Mouse (Mus musculus) midbrain, embryonic 10.5 days (tissue): ENCODE measurements at regions not wholly inside any gene's neighbourhood (a gene's known extent, or its start where the extent isn't known, plus 50 kb on each side); places are given as distances from the start of the nearest gene placed in this dataset.
A peak's percentile ranks its signal among the peaks of the same experiment; 100 is the strongest.

Source experiments
- DNase-seq: peaks from one replicate; pipeline ENCODE4 v3.0.0-alpha.2; 2017; ENCODE audit warnings: low spot score
- H3K27ac ChIP-seq: fragments of 300-500 bp; sonication (generic); replicated peaks from 2 replicates; pipeline ENCODE4 v1.5.1; 2016; ENCODE audit warnings: mild to moderate bottlenecking
- H3K27me3 ChIP-seq: fragments of 300-500 bp; sonication (generic); 2 replicates; pipeline ENCODE4 v1.6.1; 2016; ENCODE audit warnings: low read depth, mild to moderate bottlenecking; ENCODE audit not compliant: poor library complexity, severe bottlenecking
- H3K36me3 ChIP-seq: fragments of 300-500 bp; sonication (generic); 2 replicates; pipeline ENCODE4 v1.6.1; 2016; ENCODE audit warnings: mild to moderate bottlenecking, moderate library complexity
- H3K4me1 ChIP-seq: fragments of 300-500 bp; sonication (generic); 2 replicates; pipeline ENCODE4 v1.6.1; 2016
- H3K4me3 ChIP-seq: fragments of 300-500 bp; sonication (generic); 2 replicates; pipeline ENCODE4 v1.5.1; 2016; ENCODE audit warnings: mild to moderate bottlenecking, moderate library complexity
- H3K9me3 ChIP-seq: fragments of 300-500 bp; sonication (generic); replicated peaks from 2 replicates; pipeline ENCODE4 v1.6.1; 2016; ENCODE audit warnings: mild to moderate bottlenecking
- WGBS: fragments of 180-500 bp; shearing (Covaris S2); methylation state at CpG from one replicate; pipeline ENCODE4 v1.1.7; 2016; 5-methylcytosine and 5-hydroxymethylcytosine counted together

DNA sequence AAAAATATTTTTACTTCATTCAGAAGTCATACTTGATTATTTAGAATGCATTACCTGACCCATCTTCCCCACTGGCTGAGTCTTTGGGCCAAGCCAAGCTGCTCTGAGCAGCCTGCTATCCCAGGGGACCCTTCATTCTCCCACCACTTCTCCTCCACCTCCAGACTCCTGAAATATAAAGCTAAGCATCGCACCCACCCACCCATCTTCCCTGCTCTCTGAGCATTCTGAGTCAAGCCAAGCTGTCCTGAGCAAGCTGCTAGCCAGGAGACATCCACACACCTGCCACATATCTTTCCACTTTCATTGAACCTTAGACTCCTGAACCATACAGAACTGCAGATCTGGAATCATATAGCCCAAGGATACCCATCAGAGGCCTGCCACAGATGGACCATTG, 1456.2 kb upstream of the Adam24 start:
- DNase-seq, result no peak
- Histone ChIP-seq H3K27ac (no peak overlapping the region), H3K4me3 (no peak overlapping the region), H3K36me3 (no peaks in the 10 kb centered on the region), H3K4me1 (no peaks in the 10 kb centered on the region), H3K27me3 (no peaks in the 10 kb centered on the region), H3K9me3 (no peaks in the 10 kb centered on the region)
- WGBS, result 93% methylated on average over 1 of the region's 1 CpGs

DNA sequence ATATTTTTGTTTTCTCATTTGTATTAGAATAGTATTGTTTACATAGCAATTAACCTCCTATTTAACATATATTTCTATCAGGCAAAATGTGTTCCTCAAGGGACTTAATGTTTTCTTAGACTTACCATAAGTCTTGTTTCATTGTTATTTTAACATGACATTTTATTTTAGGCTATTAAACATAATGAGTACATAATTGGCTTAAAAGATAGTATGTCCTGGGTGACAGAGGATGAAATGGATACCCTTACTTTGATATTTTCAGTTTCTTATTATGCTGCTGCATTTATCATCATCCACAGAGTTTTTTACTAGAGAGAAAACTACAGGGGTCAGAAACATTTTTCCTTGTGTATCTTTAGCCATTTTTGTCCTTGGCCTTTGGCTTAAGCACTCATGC, 1447.6 kb upstream of the Adam24 start:
- Histone ChIP-seq H3K27ac (no peak overlapping the region), H3K4me3 (no peak overlapping the region)

GRCm38 (mm10) chr8:39268970-39269497, 1405.8 kb upstream of the Adam24 start:
- Histone ChIP-seq H3K9me3 (no peaks in the 10 kb centered on the region), H3K4me3 (no peak overlapping the region), H3K36me3 (no peaks in the 10 kb centered on the region), H3K27me3 (no peaks in the 10 kb centered on the region), H3K27ac (no peak overlapping the region), H3K4me1 (no peaks in the 10 kb centered on the region)
- 83% methylated on average over 5 of the region's 5 CpGs for WGBS
- DNase-seq, result no peak

More for the DNA sequence above, 1447.6 kb upstream of the Adam24 start:
- DNase-seq, result no peak
- Histone ChIP-seq H3K4me1 (no peaks in the 10 kb centered on the region), H3K36me3 (no peaks in the 10 kb centered on the region), H3K9me3 (no peaks in the 10 kb centered on the region), H3K27me3 (no peaks in the 10 kb centered on the region)

DNA sequence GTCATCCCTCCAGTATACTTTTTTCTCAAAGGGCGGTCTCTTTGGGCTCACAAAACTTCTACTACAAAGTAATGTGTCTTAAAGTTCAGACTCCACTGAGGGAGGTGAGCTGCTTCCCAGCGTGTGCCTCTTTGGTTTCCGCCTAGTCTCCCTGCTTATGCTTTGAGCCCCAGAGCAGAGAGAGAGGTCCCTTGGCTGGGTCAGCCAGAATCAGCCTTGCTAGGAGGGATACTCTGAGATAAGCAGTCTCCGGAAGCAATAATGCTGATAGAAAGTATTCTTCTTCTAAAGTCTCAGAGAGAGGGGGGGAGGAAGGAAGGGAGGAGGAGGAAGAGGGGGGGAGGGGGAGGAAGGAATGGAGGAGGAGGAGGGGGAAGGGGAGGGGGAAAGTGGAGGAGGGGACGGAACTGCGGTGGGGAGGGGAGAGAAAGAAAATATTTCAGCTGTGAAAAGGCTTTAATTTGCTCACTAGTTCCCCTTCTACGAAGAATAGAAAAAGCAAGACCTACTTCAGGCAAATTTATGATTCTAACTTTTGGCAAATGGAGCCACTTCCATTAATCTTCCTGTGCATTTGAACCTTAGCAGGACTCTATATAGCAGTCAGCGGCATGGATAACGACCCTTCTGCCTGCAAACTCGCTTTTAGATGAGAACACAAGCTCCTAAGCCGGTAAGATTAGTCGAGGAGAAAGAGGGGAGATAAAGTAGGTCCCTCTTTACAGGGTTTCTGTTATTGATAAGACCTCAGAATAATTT, 1377.2 kb upstream of the Adam24 start:
- Histone ChIP-seq H3K9me3 (no peaks in the 10 kb centered on the region), H3K4me3 (peak overlapping the region; percentile 20; the same call in 1 of the 2 replicates), H3K4me1 (0 out of 2 replicates have a peak, but pooled peaks cover 8% of the 10 kb centered on the region), H3K36me3 (no peaks in the 10 kb centered on the region), H3K27me3 (no peaks in the 10 kb centered on the region), H3K27ac (no peak overlapping the region)
- 25% methylated on average over 12 of the region's 12 CpGs for WGBS
- no peak for DNase-seq

DNA sequence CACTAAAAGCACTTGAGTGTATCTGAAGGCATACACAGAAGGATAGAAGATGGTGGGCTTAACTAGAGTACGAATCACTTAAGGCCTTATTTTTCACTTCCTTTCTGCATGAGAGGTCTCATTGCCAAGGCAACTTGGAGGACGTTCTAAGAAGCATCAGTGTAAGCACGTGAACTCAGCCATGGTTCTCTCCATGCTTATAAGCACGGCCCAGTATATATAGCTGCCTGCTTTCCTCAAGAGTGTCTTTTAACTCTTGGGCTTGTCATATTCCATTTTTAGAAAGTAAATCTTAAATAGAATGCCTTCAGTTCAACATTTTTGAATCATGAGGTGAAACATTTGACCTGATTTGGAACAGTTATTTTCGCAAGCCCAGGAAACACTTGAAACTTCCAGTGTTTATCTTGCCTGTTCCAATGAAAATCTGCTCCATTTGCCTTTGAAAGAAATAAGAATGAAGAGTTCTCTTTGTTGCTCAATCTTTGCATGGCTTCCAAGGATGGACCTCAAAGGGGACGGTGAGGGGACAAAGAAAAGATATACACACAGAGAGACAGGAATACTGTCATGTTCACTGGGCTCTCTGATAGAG, 1371.0 kb upstream of the Adam24 start:
- 82% methylated on average over 6 of the region's 6 CpGs for WGBS

GRCm38 (mm10) chr8:39313854-39314253, 1361.0 kb upstream of the Adam24 start:
- H3K9me3 ChIP-seq, result no peaks in the 10 kb centered on the region
- 70% methylated on average over 3 of the region's 3 CpGs for WGBS
- no peak for DNase-seq
- H3K36me3 ChIP-seq, result no peaks in the 10 kb centered on the region
- H3K4me3 ChIP-seq, result no peak overlapping the region
- H3K27ac ChIP-seq, result no peak overlapping the region
- no peaks in the 10 kb centered on the region for H3K4me1 ChIP-seq
- no peaks in the 10 kb centered on the region for H3K27me3 ChIP-seq

More for the DNA sequence above, 1371.0 kb upstream of the Adam24 start:
- H3K27me3 ChIP-seq, result no peaks in the 10 kb centered on the region
- H3K36me3 ChIP-seq, result no peaks in the 10 kb centered on the region
- no peaks in the 10 kb centered on the region for H3K9me3 ChIP-seq
- H3K4me3 ChIP-seq, result no peak overlapping the region
- no peak overlapping the region for H3K27ac ChIP-seq
- no peaks in the 10 kb centered on the region for H3K4me1 ChIP-seq
- no peak for DNase-seq

DNA sequence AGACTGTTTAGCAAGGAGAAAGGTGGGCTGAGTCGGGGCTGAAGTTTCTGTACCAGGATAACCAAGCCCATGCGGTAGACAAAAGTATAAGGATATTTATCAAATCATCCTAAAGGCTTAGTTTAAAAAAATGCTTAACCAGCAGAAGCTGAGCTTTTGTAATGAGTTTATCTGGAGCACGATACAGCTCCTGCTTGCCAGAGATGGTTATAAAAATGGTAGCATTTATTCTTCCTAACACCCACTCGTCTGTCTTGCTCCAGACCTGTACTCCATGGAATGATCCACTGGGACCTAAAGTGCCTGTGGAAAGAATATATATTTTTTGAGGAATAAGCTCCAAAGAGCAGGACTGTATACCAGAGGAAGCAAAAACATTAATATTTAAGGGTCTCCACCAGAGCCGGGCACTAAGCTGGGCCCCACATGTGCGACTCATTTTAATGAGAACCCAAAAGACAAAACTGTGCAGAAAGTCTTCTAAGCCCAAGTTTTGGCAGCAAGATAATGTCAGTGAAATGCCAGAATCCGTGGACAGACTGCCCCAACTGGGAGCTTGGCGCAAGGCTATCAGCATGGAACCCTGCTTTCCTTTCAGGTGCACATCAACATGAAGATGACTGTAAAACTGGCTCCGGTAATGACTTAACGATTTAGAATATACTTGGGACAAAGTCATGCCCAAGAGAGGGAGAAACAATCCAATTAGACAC, 1359.2 kb upstream of the Adam24 start:
- Histone ChIP-seq H3K4me1 (no peaks in the 10 kb centered on the region), H3K27me3 (no peaks in the 10 kb centered on the region), H3K27ac (no peak overlapping the region), H3K36me3 (no peaks in the 10 kb centered on the region), H3K4me3 (no peak overlapping the region), H3K9me3 (no peaks in the 10 kb centered on the region)
- 91% methylated on average over 10 of the region's 10 CpGs for WGBS
- DNase-seq, result no peak

DNA sequence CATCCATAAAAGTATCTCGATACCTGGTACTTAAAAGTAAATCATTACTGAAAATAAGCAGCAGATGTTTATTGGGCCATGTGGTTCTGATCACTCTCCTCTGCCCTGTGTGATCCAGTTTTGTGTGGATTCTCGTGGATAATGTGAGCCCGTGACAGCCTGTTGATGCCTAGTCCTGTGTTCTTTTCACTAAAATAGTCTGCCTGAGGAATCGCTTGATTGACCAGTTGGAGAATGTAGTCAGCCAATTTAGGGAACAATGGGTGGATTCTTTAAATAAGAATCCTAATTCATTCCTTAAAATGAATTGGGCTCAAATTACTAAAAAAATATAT, 1358.7 kb upstream of the Adam24 start:
- H3K27ac ChIP-seq, result no peak overlapping the region
- no peaks in the 10 kb centered on the region for H3K27me3 ChIP-seq
- H3K36me3 ChIP-seq, result no peaks in the 10 kb centered on the region
- H3K4me1 ChIP-seq, result no peaks in the 10 kb centered on the region
- no peaks in the 10 kb centered on the region for H3K9me3 ChIP-seq
- WGBS, result 76% methylated on average over 4 of the region's 4 CpGs
- no peak for DNase-seq
- H3K4me3 ChIP-seq, result no peak overlapping the region

DNA sequence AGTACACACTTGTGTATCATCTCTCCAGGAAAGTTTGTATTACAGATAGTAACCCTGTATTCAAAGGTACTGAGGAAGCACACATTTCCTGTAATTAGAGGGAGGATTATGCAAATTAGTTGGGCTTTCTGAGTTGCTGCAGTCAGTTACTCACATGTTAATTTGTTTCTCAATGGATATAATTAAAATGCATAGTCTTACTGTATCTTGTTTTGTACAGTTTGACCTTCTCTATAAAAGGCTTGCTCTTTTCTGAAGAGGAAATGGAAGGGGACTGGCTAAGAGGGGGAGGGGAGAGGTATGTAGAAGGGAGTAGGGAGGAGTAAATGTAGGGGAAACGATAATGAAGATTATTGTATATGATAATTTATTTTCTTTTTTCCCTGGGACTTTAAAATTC, 1345.5 kb upstream of the Adam24 start:
- 89% methylated on average over 1 of the region's 1 CpGs for WGBS
- no peak for DNase-seq
- H3K4me3 ChIP-seq, result no peak overlapping the region
- H3K27me3 ChIP-seq, result no peaks in the 10 kb centered on the region
- no peaks in the 10 kb centered on the region for H3K9me3 ChIP-seq
- H3K27ac ChIP-seq, result no peak overlapping the region
- H3K36me3 ChIP-seq, result no peaks in the 10 kb centered on the region
- no peaks in the 10 kb centered on the region for H3K4me1 ChIP-seq

DNA sequence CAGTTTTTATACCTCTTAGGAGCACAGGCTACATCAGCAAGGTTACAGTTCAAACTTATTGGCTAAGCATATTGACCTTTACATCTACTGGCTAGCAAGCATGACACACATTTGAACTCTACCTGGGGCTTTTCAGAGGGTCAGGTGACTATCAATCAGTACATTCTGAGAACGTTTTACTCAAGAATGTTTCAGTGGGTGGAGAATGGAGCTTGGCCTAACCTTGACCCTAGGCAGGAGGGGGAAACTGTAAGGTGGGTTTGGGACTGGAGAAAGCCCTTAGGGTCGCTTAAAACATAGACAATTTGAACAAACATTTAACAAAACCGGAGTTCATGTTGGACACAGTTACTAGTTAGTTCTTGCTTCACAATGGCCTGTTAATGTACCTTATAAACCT, 1330.1 kb upstream of the Adam24 start:
- no peaks in the 10 kb centered on the region for H3K36me3 ChIP-seq
- 75% methylated on average over 3 of the region's 3 CpGs for WGBS

DNA sequence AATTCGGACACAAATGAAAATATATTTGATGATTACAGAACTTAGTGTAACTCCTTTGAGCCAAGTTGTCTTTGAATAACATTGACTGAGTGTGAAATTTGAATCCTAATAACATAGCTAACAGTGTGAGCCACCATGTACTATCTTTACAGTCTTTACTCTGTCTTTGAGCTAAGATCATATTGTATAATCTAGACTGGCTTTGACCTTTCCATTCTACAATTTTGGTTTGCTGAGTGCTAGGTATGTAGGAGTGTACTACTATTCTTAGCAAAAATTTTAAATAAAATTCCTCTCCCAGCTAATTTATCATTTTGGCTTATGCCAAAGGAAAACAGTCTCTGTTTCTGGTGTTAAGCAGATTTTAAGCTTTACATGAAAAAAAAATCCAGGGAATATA, 1328.4 kb upstream of the Adam24 start:
- Histone ChIP-seq H3K4me3 (no peak overlapping the region), H3K27me3 (no peaks in the 10 kb centered on the region), H3K4me1 (no peaks in the 10 kb centered on the region), H3K27ac (no peak overlapping the region), H3K36me3 (no peaks in the 10 kb centered on the region), H3K9me3 (no peaks in the 10 kb centered on the region)
- 88% methylated on average over 1 of the region's 1 CpGs for WGBS
- DNase-seq, result no peak

More for the DNA sequence above, 1330.1 kb upstream of the Adam24 start:
- no peaks in the 10 kb centered on the region for H3K4me1 ChIP-seq
- no peak overlapping the region for H3K4me3 ChIP-seq
- no peak for DNase-seq
- H3K9me3 ChIP-seq, result no peaks in the 10 kb centered on the region
- no peak overlapping the region for H3K27ac ChIP-seq
- no peaks in the 10 kb centered on the region for H3K27me3 ChIP-seq

- H3K27me3 ChIP-seq, result no peaks in the 10 kb centered on the region
- H3K36me3 ChIP-seq, result no peaks in the 10 kb centered on the region
- WGBS, result 95% methylated on average over 3 of the region's 3 CpGs
- DNase-seq, result no peak
- no peak overlapping the region for H3K27ac ChIP-seq
- H3K9me3 ChIP-seq, result no peaks in the 10 kb centered on the region
- no peak overlapping the region for H3K4me3 ChIP-seq
- H3K4me1 ChIP-seq, result no peaks in the 10 kb centered on the region
These were observed 1325.9 kb upstream of the Adam24 start for GRCm38 (mm10) chr8:39348956-39349355.

GRCm38 (mm10) chr8:39355412-39355811, 1319.5 kb upstream of the Adam24 start:
- H3K27ac ChIP-seq, result no peak overlapping the region
- H3K9me3 ChIP-seq, result no peaks in the 10 kb centered on the region
- 83% methylated on average over 3 of the region's 3 CpGs for WGBS
- no peaks in the 10 kb centered on the region for H3K4me1 ChIP-seq
- no peak overlapping the region for H3K4me3 ChIP-seq
- H3K36me3 ChIP-seq, result no peaks in the 10 kb centered on the region
- no peak for DNase-seq
- H3K27me3 ChIP-seq, result no peaks in the 10 kb centered on the region
